Mouse (Mus musculus): ENCODE measurements around the gene Scgb1a1.

- TF ChIP-seq GATA1 (IDR thresholded peaks at IDR 0.05; ENCODE audit: low read length) (no peak), TAL1 (IDR thresholded peaks at IDR 0.05; ENCODE audit: low read length) (no peak)
These were observed 32.6 kb downstream of the Scgb1a1 start for GRCm38 (mm10) chr19:9055153-9055552.
